Mouse (Mus musculus) hindbrain, embryonic 15.5 days (tissue): Measurements from ENCODE around the gene Sncg. TPM values are rescaled to one million over a fixed set of nuclear protein-coding genes. Genes with fewer than 3 reads are reported as not detected.

Experiments
- ATAC-seq: fragments of 200-750 bp; cut with Nextera tagmentation; 2 replicates; pipeline ENCODE4 v1.8.0; 2017; ENCODE audit warnings: low read depth, moderate number of reproducible peaks, moderate TSS enrichment; ENCODE audit not compliant: low FRiP score
- H3K27ac ChIP-seq: fragments of 300-500 bp; sonication (generic); replicated peaks from 2 replicates; pipeline ENCODE4 v1.5.1; 2015; ENCODE audit warnings: mild to moderate bottlenecking, inconsistent platforms
- H3K27me3 ChIP-seq: fragments of 300-500 bp; sonication (generic); 2 replicates; pipeline ENCODE4 v1.6.1; 2015; ENCODE audit warnings: control low read depth, inconsistent platforms
- H3K36me3 ChIP-seq: fragments of 300-500 bp; sonication (generic); 2 replicates; pipeline ENCODE4 v1.6.1; 2015; ENCODE audit warnings: control low read depth, inconsistent platforms
- H3K4me1 ChIP-seq: fragments of 300-500 bp; sonication (generic); replicated peaks from 2 replicates; pipeline ENCODE4 v1.6.1; 2015; ENCODE audit warnings: control low read depth, inconsistent platforms
- H3K4me2 ChIP-seq: fragments of 300-500 bp; sonication (generic); 2 replicates; pipeline ENCODE4 v1.6.1; 2015; ENCODE audit warnings: moderate library complexity, mild to moderate bottlenecking, inconsistent platforms
- H3K4me3 ChIP-seq: fragments of 300-500 bp; sonication (generic); 2 replicates; pipeline ENCODE4 v1.5.1; 2015; ENCODE audit warnings: mild to moderate bottlenecking, inconsistent platforms
- H3K9ac ChIP-seq: fragments of 300-500 bp; sonication (generic); 2 replicates; pipeline ENCODE4 v1.6.1; 2015; ENCODE audit warnings: inconsistent platforms
- H3K9me3 ChIP-seq: fragments of 300-500 bp; sonication (generic); 2 replicates; pipeline ENCODE4 v1.6.1; 2016; ENCODE audit warnings: control low read depth, inconsistent platforms
- WGBS: fragments of 180-500 bp; shearing (Covaris S2); methylation state at CpG from one replicate; pipeline ENCODE4 v1.1.7; 2015; 5-methylcytosine and 5-hydroxymethylcytosine counted together
- polyA plus RNA-seq: library from polyadenylated mRNA; unstranded; fragments of >200 nt; fragmentation: Nextera tagmentation; extraction: Ambion mirVana; gene quantifications from 2 replicates; pipeline ENCODE4 v1.2.1, GENCODE M21; 2015

The Sncg gene
- polyA plus RNA-seq, 1 experiment from 2014 or later = 170 TPM

- Histone ChIP-seq H3K36me3 (peaks cover 52% of the 10 kb centered on the region), H3K4me1 (no peaks in the 10 kb centered on the region)
Observed at GRCm38 (mm10) chr14:34327618-34328017, 47.0 kb downstream of the Sncg start.

GRCm38 (mm10) chr14:34326606-34327005 lies 48.0 kb downstream of the Sncg start:
- H3K36me3 ChIP-seq = peaks cover 51% of the 10 kb centered on the region
- no peak overlapping the region for H3K4me3 ChIP-seq
- H3K27ac ChIP-seq = no peak overlapping the region
- H3K4me1 ChIP-seq = no peaks in the 10 kb centered on the region
- no peak overlapping the region for H3K4me2 ChIP-seq
- no peak overlapping the region for H3K9ac ChIP-seq
- no peaks in the 10 kb centered on the region for H3K27me3 ChIP-seq
- no peaks in the 10 kb centered on the region for H3K9me3 ChIP-seq
- 97% methylated on average over 3 of the region's 3 CpGs for WGBS
- no peak for ATAC-seq

More at GRCm38 (mm10) chr14:34327618-34328017, 47.0 kb downstream of the Sncg start:
- Histone ChIP-seq H3K27ac (no peak overlapping the region), H3K4me2 (no peak overlapping the region), H3K27me3 (no peaks in the 10 kb centered on the region), H3K9ac (no peak overlapping the region), H3K9me3 (no peaks in the 10 kb centered on the region), H3K4me3 (no peak overlapping the region)
- ATAC-seq = no peak
- WGBS = 82% methylated on average over 1 of the region's 1 CpGs

GRCm38 (mm10) chr14:34323576-34324085 lies 51.0 kb downstream of the Sncg start:
- no peak for ATAC-seq
- no peak overlapping the region for H3K4me2 ChIP-seq
- WGBS = 96% methylated on average over 5 of the region's 5 CpGs
- H3K27ac ChIP-seq = no peak overlapping the region
- H3K27me3 ChIP-seq = no peaks in the 10 kb centered on the region
- peaks cover 55% of the 10 kb centered on the region for H3K36me3 ChIP-seq
- no peaks in the 10 kb centered on the region for H3K4me1 ChIP-seq
- no peaks in the 10 kb centered on the region for H3K9me3 ChIP-seq
- no peak overlapping the region for H3K4me3 ChIP-seq
- no peak overlapping the region for H3K9ac ChIP-seq

Other genes with a start within 250 kb of the Sncg start
- 0.13 and 0.22 TPM in 2 replicates for gene Npy4r, start 222.3 kb downstream of the Sncg start, polyA plus RNA-seq
- gene Gprin2, start 173.1 kb downstream of the Sncg start, polyA plus RNA-seq = 6.1 and 6.2 TPM in 2 replicates
- 0.83 and 1.0 TPM in 2 replicates for gene Syt15, start 155.2 kb downstream of the Sncg start, polyA plus RNA-seq
- 5.9 and 7.1 TPM in 2 replicates for gene Shld2, start 64.3 kb downstream of the Sncg start, polyA plus RNA-seq
- 114 and 116 TPM in 2 replicates for gene Glud1, start 64.1 kb downstream of the Sncg start, polyA plus RNA-seq
- not detected in 2 replicates for gene Fam25c, start 19.4 kb downstream of the Sncg start, polyA plus RNA-seq
- gene Mmrn2, start 676 bp upstream of the Sncg start, polyA plus RNA-seq = 4.1 and 5.3 TPM in 2 replicates
- 20.7 and 21.4 TPM in 2 replicates for gene Bmpr1a, start 128.6 kb upstream of the Sncg start, polyA plus RNA-seq
- not detected in 2 replicates for gene 9230112D13Rik, start 148.0 kb upstream of the Sncg start, polyA plus RNA-seq
- 0.64 and 0.87 TPM in 2 replicates for gene Ldb3, start 213.9 kb upstream of the Sncg start, polyA plus RNA-seq
- gene Opn4, start 225.4 kb upstream of the Sncg start, polyA plus RNA-seq = not detected in 2 replicates